ENCODE assay signal across 23 mouse cellular contexts in genomic region chr16:38473661-38474060, GRCm38 (mm10). TPM values are rescaled to one million over a fixed set of nuclear protein-coding genes. Genes with fewer than 3 reads are reported as not detected.
"Had no signal": no experiment of that assay in that cellular context is flagged by ENCODE, and none has a peak within 500 bp of the region (broad histone marks: within the 10 kb centered on the region; RNA-seq: fewer than 3 reads in every experiment).

No protein-coding gene starts in this region.

- H3K9ac ChIP-seq: lung, embryonic 15.5 days; midbrain, embryonic 12.5 days; neural tube, embryonic 13.5 days; neural tube, embryonic 15.5 days had no signal

- DNase-seq: lung, adult 2 months; lung, postnatal 14 days; lung, postnatal 36 days; midbrain, embryonic 14.5 days; retina, postnatal 1 day; right cerebral cortex, adult 18-20 months; right cerebral cortex, postnatal 25 days; right cerebral cortex, postnatal 4 days; spleen, adult 18-20 months; thymus, adult 18-20 months; thymus, postnatal 14 days; thymus, postnatal 36 days had no signal

- ATAC-seq: lung, postnatal 0 days; midbrain, embryonic 16.5 days had no signal

- H3K9me3 ChIP-seq: lung, embryonic 15.5 days; megakaryocyte, embryonic 14.5 days; midbrain, embryonic 12.5 days; neural tube, embryonic 13.5 days; neural tube, embryonic 15.5 days had no signal

- H3K27me3 ChIP-seq: lung, embryonic 15.5 days; neural tube, embryonic 13.5 days; neural tube, embryonic 15.5 days had no signal

- H3K4me3 ChIP-seq: lung, embryonic 15.5 days; megakaryocyte, embryonic 14.5 days; midbrain, embryonic 12.5 days; myocyte; neural tube, embryonic 13.5 days; neural tube, embryonic 15.5 days had no signal

- H3K27ac ChIP-seq: lung, embryonic 15.5 days; macrophage; midbrain, embryonic 12.5 days; neural tube, embryonic 13.5 days; neural tube, embryonic 15.5 days had no signal

- H3K4me2 ChIP-seq: lung, embryonic 15.5 days; midbrain, embryonic 12.5 days; neural tube, embryonic 13.5 days; neural tube, embryonic 15.5 days had no signal

- H3K36me3 ChIP-seq: lung, embryonic 15.5 days; midbrain, embryonic 12.5 days; neural tube, embryonic 13.5 days; neural tube, embryonic 15.5 days had no signal

RNA-seq across cellular contexts. Expression of gene Pla1a, which starts 40.7 kb away (rescaled TPM):
- total RNA-seq: megakaryocyte progenitor cell, adult 5-6 weeks had no signal
- polyA plus RNA-seq: macrophage; stomach, embryonic 14.5 days had no signal
